Mouse (Mus musculus) ovary, postnatal 10 days (tissue): ENCODE results near the gene Nlgn1.

ENCODE experiments used
- DNase-seq: peaks from one replicate; pipeline ENCODE4 v3.0.0; 2022; ENCODE audit warnings: low spot score

Nlgn1 gene

GRCm38 (mm10) chr3:26201410-26201809 is 130.8 kb downstream of the Nlgn1 start:
- DNase-seq: no peak

GRCm38 (mm10) chr3:26194970-26195369 is 137.3 kb downstream of the Nlgn1 start:
- DNase-seq: no peak

GRCm38 (mm10) chr3:26181013-26181412 is 151.2 kb downstream of the Nlgn1 start:
- DNase-seq: no peak

- DNase-seq: no peak
Measured at GRCm38 (mm10) chr3:26175371-26175770, 156.9 kb downstream of the Nlgn1 start.

- no peak for DNase-seq
Measured at GRCm38 (mm10) chr3:26174257-26174656, 158.0 kb downstream of the Nlgn1 start.

GRCm38 (mm10) chr3:26173613-26174012 is 158.6 kb downstream of the Nlgn1 start:
- no peak for DNase-seq

- DNase-seq: no peak
Measured at GRCm38 (mm10) chr3:26166711-26167110, 165.5 kb downstream of the Nlgn1 start.

GRCm38 (mm10) chr3:26153782-26154181 is 178.5 kb downstream of the Nlgn1 start:
- peak; percentile 6 for DNase-seq

GRCm38 (mm10) chr3:26153036-26153741 is 179.1 kb downstream of the Nlgn1 start:
- DNase-seq: peak; percentile 20

GRCm38 (mm10) chr3:26152510-26153035 is 179.7 kb downstream of the Nlgn1 start:
- DNase-seq: peak; percentile 5

- DNase-seq: no peak
Measured at GRCm38 (mm10) chr3:26151351-26152020, 180.8 kb downstream of the Nlgn1 start.

GRCm38 (mm10) chr3:26146174-26146573 is 186.1 kb downstream of the Nlgn1 start:
- no peak for DNase-seq

- DNase-seq: no peak
Measured at GRCm38 (mm10) chr3:26145441-26145840, 186.8 kb downstream of the Nlgn1 start.

GRCm38 (mm10) chr3:26141590-26141989 is 190.7 kb downstream of the Nlgn1 start:
- DNase-seq: no peak

- DNase-seq: no peak
Measured at GRCm38 (mm10) chr3:26134839-26135651, 197.2 kb downstream of the Nlgn1 start.

GRCm38 (mm10) chr3:26130919-26131318 is 201.3 kb downstream of the Nlgn1 start:
- no peak for DNase-seq

- no peak for DNase-seq
Measured at GRCm38 (mm10) chr3:26129455-26129854, 202.8 kb downstream of the Nlgn1 start.

GRCm38 (mm10) chr3:26117071-26117470 is 215.2 kb downstream of the Nlgn1 start:
- DNase-seq: no peak

GRCm38 (mm10) chr3:26106361-26106760 is 225.9 kb downstream of the Nlgn1 start:
- DNase-seq: no peak

- no peak for DNase-seq
Measured at GRCm38 (mm10) chr3:26105528-26105927, 226.7 kb downstream of the Nlgn1 start.

GRCm38 (mm10) chr3:26102271-26102670 is 230.0 kb downstream of the Nlgn1 start:
- DNase-seq: no peak

GRCm38 (mm10) chr3:26095551-26095950 is 236.7 kb downstream of the Nlgn1 start:
- DNase-seq: no peak

GRCm38 (mm10) chr3:26069366-26069765 is 262.9 kb downstream of the Nlgn1 start:
- DNase-seq: no peak
